Mouse (Mus musculus) large intestine, adult 2 months (tissue): Measurements from ENCODE around the gene Supv3l1. TPM values are rescaled to one million over a fixed set of nuclear protein-coding genes. Genes with fewer than 3 reads are reported as not detected.

Source experiments
- DNase-seq: peaks from one replicate; pipeline ENCODE4 v3.0.0-alpha.2; 2012; ENCODE audit warnings: low read depth, low spot score
- WGBS: fragments of 180-500 bp; shearing (Covaris S2); methylation state at CpG from one replicate; pipeline ENCODE4 v1.1.7; 2018; 5-methylcytosine and 5-hydroxymethylcytosine counted together
- polyA plus RNA-seq: library from polyadenylated mRNA; depleted of rRNA; stranded (reverse); fragments of >200 nt; gene quantifications from 2 replicates; pipeline ENCODE4 v1.2.3, GENCODE M21; 2012; rRNA removed

Gene Supv3l1
- polyA plus RNA-seq, 1 experiment = 18.4 TPM

DNA sequence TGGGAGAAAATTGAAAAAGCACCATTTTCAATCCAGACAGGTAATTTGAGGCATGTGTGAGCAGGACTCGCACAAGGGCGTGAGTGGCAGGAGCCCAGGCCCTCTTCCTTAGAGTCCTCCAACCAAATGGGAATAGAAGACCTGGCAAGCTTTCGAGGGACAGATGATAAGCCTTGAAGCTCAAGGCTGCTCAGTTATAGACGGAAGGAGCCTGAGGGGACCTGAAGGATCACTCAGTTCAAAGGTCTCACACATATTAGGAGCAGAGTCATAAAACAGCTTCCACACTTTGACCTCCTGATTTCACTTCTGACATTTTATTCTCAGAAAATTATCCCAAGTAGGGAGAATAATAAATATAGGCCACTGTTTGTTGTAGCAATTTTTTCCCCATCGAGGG lies 30.1 kb downstream of the Supv3l1 start:
- WGBS = 47% methylated on average over 5 of the region's 5 CpGs
- no peak for DNase-seq

DNA sequence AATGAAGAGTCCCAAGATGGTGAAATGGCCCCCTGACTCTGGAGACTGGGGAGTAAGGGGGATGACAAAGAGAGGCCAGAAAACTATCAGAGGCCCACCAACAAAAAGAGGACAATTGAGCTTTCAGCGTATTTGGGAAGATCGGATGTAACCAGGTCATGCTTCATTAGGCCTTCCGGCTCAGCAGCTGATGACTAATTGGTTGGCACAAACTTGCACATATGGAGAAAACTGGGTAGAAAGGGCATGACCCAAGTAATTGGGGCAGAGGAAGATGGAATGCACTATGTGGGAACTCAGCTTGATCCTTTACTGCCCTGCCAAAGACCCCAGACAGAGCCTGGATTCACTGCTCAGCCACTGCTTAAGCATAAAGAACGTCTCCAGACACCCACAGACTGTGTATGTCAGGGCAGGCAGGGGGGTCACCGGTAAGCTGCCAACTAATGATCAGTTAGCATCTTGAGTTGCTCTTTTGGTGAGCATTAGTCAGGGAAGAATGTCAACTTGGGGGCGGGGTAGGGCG lies 30.6 kb downstream of the Supv3l1 start:
- DNase-seq = no peak
- WGBS = 80% methylated on average over 7 of the region's 7 CpGs

DNA sequence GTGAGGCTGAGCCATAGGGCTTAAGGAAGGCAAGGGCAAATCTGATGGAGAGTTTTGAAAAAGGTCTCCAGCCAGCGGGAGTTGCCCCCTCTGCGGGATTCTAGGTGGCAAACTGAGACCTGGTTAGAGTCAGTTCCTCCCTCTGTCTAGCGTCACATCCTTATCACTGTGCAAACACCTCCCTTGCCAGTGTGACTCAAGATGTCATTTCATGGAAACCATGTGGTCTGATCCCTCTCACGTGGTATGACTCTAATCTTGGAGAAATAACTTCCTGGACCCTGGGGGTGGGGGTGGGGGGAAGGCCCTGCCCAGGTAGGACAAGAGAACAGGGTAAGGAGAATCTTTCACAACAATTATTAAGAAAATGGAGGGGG lies 35.9 kb downstream of the Supv3l1 start:
- peak; percentile 66 for DNase-seq
- WGBS = 12% methylated on average over 4 of the region's 4 CpGs

DNA sequence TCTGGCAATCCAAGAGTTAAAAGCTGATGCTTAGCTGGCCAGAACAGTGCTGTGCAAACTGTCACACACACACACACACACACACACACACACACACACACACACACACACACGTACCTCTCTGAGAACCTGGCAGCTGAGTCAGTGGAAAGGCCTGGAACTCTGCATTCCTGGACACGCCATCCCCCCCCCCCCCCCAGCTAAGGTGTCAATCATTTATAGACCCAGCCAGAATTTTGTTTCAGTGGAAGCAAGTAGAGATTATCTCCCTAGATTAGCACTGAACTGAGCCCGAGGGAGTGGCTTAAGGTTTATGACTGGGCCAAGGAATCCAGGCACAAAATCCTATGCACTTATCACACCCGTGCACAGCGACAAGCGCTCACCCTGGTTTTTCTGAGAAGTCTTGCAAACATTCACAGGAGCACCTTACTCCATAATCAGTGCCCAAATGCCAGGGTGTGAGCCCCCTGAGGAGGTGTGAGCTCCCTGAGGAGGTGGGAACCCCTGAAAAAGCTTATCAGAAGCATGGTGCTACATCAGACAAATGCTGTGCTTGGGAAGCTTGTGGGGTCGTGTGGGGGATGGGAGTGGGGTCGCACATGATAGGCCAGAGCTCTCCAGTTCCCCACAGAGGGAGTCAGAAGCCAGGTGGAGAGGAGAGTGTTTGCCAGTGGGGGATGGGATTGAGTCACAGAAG lies 36.5 kb downstream of the Supv3l1 start:
- WGBS = 14% methylated on average over 8 of the region's 8 CpGs
- DNase-seq = no peak

DNA sequence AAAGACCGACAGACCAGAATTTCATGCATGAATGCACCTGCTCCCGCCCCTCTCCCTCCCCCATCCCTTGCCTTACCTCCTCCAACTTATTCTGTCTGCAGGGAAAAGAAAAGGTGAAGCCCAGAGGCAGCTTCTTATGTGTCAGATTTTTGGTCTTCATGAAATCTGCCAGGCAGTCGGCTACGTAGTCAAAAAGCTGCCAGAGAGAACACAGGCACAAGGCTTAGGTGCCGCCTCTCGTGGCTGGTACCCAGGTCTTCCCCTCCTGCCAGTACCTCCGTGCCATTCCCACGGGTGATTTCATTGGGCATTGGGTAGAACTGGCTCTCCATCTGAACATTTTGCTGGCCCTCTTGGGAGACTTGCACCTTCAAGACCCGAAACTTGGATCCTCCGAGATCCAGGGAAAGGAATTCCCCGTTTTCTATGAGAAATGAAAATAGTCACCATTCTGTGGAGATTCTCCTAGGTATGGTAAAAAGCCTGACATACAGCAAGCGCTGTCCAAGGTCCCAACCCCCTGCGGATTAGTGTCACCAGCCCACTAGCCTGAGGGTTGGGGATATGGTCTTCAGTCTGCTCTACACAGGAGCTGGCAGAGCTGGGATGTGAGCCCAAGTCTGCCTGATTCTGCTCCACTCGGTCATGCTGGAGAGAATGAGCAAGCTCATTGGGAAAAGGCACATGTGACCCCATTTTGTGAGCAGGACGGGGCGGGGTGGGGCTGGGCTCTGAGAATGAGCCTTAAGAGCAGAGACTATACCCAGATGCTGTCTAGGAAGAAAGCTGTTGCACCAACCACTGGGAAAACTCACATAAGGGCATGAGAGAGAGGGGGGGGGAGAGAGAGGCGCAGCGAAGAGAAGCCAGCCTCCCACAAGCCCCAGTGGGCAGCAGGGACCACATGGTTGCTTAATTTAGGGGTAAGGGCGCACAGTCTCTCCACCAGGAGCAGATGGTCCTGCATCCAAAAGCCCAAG lies 37.8 kb downstream of the Supv3l1 start:
- no peak for DNase-seq
- WGBS = 77% methylated on average over 19 of the region's 19 CpGs

DNA sequence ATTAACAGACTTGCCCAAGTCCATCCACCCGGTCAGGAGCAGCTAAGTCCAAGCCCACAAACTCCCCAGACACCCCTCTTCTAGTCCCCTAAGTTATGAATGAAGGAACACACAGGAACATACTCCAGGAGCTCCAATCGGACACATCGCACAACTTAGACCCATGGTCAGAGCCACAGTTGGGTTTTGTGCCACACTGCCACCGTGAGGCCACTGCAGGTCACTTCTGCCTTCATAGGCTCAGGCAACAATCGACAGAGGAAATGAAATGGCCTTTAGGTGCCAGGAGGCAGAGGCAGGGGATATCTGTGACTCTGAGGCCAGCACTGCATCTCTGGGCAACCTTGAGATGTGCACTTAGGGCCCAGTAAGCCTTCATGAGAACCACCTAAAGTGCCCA lies 38.6 kb downstream of the Supv3l1 start:
- 7% methylated on average over 5 of the region's 5 CpGs for WGBS
- no peak for DNase-seq

DNA sequence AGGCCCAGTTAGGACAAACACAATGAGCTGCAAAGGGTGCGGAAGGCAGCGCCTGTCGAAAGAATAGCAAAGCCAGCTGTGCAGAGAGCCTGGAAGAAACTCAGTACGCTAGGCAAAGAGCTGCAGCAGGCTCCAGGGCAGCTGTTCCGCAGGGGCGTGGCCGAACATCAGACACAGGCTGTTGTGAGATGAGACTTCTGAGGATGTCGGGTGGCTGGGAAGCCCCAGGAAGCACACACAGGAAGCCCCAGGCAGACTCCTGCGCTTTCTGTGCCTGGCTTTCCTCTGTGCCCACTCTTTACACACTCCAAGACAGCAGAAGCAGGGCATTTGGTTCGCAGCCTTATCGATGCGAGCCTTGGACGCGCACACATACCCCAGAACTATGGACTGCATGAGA lies 44.6 kb downstream of the Supv3l1 start:
- DNase-seq = no peak
- 60% methylated on average over 14 of the region's 14 CpGs for WGBS

DNA sequence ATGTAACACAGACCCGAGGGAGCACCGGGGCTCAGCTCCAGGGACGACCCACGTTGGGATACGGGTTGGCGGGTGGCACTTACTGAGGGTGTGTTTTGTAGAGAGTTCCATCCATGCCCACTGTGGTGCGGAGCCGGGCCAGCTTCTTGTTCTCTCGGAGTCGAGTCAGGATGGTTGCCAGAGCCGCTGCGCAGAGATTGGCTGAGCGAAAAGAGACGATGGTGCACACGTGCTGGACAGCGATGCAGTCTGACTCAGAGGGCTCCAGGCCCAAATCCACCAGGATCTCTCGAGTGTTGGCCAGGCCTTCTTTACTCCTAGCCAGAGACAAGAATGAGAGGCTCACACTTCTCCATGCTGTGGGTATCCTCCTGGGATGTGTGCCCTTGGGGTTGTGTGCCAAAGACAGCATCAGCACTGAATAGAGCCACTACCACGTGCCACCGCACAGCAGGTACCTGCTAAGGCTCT lies 47.9 kb downstream of the Supv3l1 start:
- 74% methylated on average over 19 of the region's 19 CpGs for WGBS
- no peak for DNase-seq

DNA sequence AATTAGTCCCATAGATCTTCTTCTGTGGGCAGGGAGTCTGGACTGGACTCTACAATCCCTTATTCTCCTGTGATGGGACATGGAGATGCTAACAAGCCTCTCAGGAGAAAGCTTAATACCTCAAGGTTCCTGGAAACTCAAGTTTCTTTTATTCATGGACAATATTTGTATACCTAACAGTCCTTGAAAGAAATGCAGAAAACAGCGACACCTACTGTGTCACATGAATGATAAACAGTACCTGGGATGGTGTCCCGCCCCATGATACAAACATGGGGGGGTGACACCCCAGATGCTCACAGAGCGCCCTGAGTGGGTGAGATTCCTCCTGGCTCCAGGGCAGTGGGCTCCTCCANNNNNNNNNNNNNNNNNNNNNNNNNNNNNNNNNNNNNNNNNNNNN lies 66.5 kb downstream of the Supv3l1 start:
- WGBS = 76% methylated on average over 3 of the region's 3 CpGs
- no peak for DNase-seq

DNA sequence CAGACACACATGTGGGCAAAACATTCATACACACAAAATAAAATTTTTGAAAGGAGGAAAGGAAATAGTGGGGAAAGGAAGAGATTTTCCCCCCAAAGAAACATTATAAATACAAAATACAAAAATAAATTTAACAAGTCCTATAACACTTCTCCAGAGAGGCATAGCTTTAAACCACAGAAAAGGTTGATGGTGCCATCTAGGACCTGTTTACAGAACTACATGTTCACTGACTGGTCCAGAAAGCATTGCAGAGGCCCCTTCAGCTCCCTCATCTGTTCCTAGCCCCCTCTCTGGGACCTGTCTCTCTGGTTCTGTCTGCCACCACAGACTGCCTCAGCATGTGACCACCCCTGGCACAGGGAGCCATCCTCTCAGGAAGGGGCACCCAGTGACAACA lies 68.6 kb downstream of the Supv3l1 start:
- no peak for DNase-seq

DNA sequence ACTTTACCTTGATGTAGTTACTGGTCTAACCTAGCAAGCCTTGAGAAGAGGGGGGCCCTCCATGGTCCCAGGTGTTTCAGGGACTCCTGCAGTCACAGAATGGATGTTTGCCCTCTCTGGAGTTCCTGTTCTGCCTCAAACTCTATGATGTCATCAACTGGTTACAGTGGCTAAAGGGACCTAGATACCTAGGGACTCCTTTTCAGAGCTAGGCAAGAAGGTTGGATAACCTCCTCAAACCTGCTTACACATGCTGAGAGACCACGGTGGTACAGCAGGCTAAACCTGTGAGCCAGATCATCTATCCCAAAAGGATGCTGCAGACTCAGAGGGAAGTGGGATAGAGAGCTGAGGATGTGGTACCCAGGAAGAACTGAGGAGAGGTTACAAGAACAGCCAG lies 69.7 kb downstream of the Supv3l1 start, which contains the start of gene Hk1:
Gene Hk1 (minus strand): TSS at position 101 of the 400 bp plus-strand sequence.
- no peak for DNase-seq
- 81% methylated on average over 1 of the region's 1 CpGs for WGBS

Other genes starting within 250 kb of the Supv3l1 start
- gene Tspan15, start 218.5 kb downstream of the Supv3l1 start, polyA plus RNA-seq = 223 and 259 TPM in 2 replicates
- gene Tacr2, start 197.3 kb downstream of the Supv3l1 start, polyA plus RNA-seq = 2.5 and 3.3 TPM in 2 replicates
- gene Hk1, start 69.8 kb downstream of the Supv3l1 start, polyA plus RNA-seq = 9.7 and 10.5 TPM in 2 replicates
- gene Hkdc1, start 27.2 kb downstream of the Supv3l1 start, polyA plus RNA-seq = 60.3 and 131 TPM in 2 replicates
- 0.06 TPM in 1 of 2 replicates, not detected in the other for gene 4930507D05Rik, start 249 bp downstream of the Supv3l1 start, polyA plus RNA-seq
- 12.2 and 13.0 TPM in 2 replicates for gene Vps26a, start 37.1 kb upstream of the Supv3l1 start, polyA plus RNA-seq
- gene Srgn, start 77.7 kb upstream of the Supv3l1 start, polyA plus RNA-seq = 19.5 and 27.3 TPM in 2 replicates
- gene Kif1bp, start 128.7 kb upstream of the Supv3l1 start, polyA plus RNA-seq = 8.8 and 12.1 TPM in 2 replicates
- 11.6 and 13.5 TPM in 2 replicates for gene Ddx21, start 152.5 kb upstream of the Supv3l1 start, polyA plus RNA-seq
- gene Ddx50, start 201.5 kb upstream of the Supv3l1 start, polyA plus RNA-seq = 7.9 and 10.2 TPM in 2 replicates